Mouse (Mus musculus): ENCODE data around the gene Sez6.

- TF ChIP-seq CHD1 (IDR thresholded peaks at IDR 0.05; ENCODE audit: low read depth, low read length) (no peak), USF1 (IDR thresholded peaks at IDR 0.05; ENCODE audit: low read depth, low read length) (no peak), POLR2A (IDR thresholded peaks at IDR 0.05; ENCODE audit: low read depth, low read length) (no peak), EP300 (IDR thresholded peaks at IDR 0.05; ENCODE audit: low read length) (no peak), NRF1 (IDR thresholded peaks at IDR 0.05; ENCODE audit: low read depth, low read length) (no peak), MAZ (IDR thresholded peaks at IDR 0.05; ENCODE audit: low read depth, low read length) (no peak)
Observed at GRCm38 (mm10) chr11:77908468-77908867, 22.1 kb upstream of the Sez6 start.
